Mouse (Mus musculus) heart, embryonic 10.5 days (tissue): ENCODE measurements around the gene Icam2. TPM values are rescaled to one million over a fixed set of nuclear protein-coding genes. Genes with fewer than 3 reads are reported as not detected.
A peak's percentile ranks its signal among the peaks of the same experiment; 100 is the strongest.

Experiments
- DNase-seq: peaks from one replicate; pipeline ENCODE4 v3.0.0-alpha.2; 2017; ENCODE audit warnings: low spot score
- H3K27ac ChIP-seq: fragments of 300-500 bp; sonication (generic); 2 replicates; pipeline ENCODE4 v1.5.1; 2016; ENCODE audit warnings: mild to moderate bottlenecking
- H3K27me3 ChIP-seq: fragments of 300-500 bp; sonication (generic); 2 replicates; pipeline ENCODE4 v1.6.1; 2016; ENCODE audit warnings: mild to moderate bottlenecking; ENCODE audit not compliant: poor library complexity, insufficient read depth, severe bottlenecking
- H3K36me3 ChIP-seq: fragments of 300-500 bp; sonication (generic); 2 replicates; pipeline ENCODE4 v1.6.1; 2016; ENCODE audit warnings: mild to moderate bottlenecking, moderate library complexity
- H3K4me1 ChIP-seq: fragments of 300-500 bp; sonication (generic); 2 replicates; pipeline ENCODE4 v1.6.1; 2016; ENCODE audit warnings: mild to moderate bottlenecking
- H3K4me3 ChIP-seq: fragments of 300-500 bp; sonication (generic); 2 replicates; pipeline ENCODE4 v1.5.1; 2016; ENCODE audit warnings: mild to moderate bottlenecking, moderate library complexity
- H3K9me3 ChIP-seq: fragments of 300-500 bp; sonication (generic); 2 replicates; pipeline ENCODE4 v1.6.1; 2016; ENCODE audit warnings: mild to moderate bottlenecking, moderate library complexity
- WGBS: fragments of 180-500 bp; shearing (Covaris S2); methylation state at CpG from one replicate; pipeline ENCODE4 v1.1.7; 2016; 5-methylcytosine and 5-hydroxymethylcytosine counted together
- polyA plus RNA-seq: library from polyadenylated mRNA; unstranded; fragments of >200 nt; fragmentation: Nextera tagmentation; extraction: Ambion mirVana; gene quantifications from 2 replicates; pipeline ENCODE4 v1.2.1, GENCODE M21; 2016

Icam2 gene
- polyA plus RNA-seq, 1 experiment from 2014 or later, result 58.8 TPM

GRCm38 (mm10) chr11:106332458-106332857, 55.4 kb downstream of the Icam2 start:
- no peaks in the 10 kb centered on the region for H3K36me3 ChIP-seq
- H3K9me3 ChIP-seq, result no peaks in the 10 kb centered on the region
- peak overlapping the region; percentile 71 for H3K27ac ChIP-seq
- no peak for DNase-seq
- no peaks in the 10 kb centered on the region for H3K27me3 ChIP-seq
- H3K4me1 ChIP-seq, result peaks cover 48% of the 10 kb centered on the region
- 46% methylated on average over 4 of the region's 4 CpGs for WGBS
- peak overlapping the region; percentile 12; the same call in 1 of the 2 replicates for H3K4me3 ChIP-seq

GRCm38 (mm10) chr11:106329682-106330081, 58.2 kb downstream of the Icam2 start:
- 53% methylated on average over 7 of the region's 7 CpGs for WGBS
- H3K4me1 ChIP-seq, result peaks cover 70% of the 10 kb centered on the region
- no peaks in the 10 kb centered on the region for H3K9me3 ChIP-seq
- no peaks in the 10 kb centered on the region for H3K36me3 ChIP-seq
- no peaks in the 10 kb centered on the region for H3K27me3 ChIP-seq
- peak overlapping the region; percentile 82 for H3K27ac ChIP-seq
- DNase-seq, result no peak
- no peak overlapping the region for H3K4me3 ChIP-seq

- 23% methylated on average over 6 of the region's 6 CpGs for WGBS
Observed at GRCm38 (mm10) chr11:106329128-106329527, 58.7 kb downstream of the Icam2 start.

GRCm38 (mm10) chr11:106328521-106328920, 59.4 kb downstream of the Icam2 start:
- Histone ChIP-seq H3K27me3 (no peaks in the 10 kb centered on the region), H3K4me1 (peaks cover 67% of the 10 kb centered on the region), H3K4me3 (0 out of 2 replicates have a peak overlapping the region, but pooled peaks have one; percentile 32), H3K9me3 (no peaks in the 10 kb centered on the region), H3K27ac (peak overlapping the region; percentile 82), H3K36me3 (no peaks in the 10 kb centered on the region)
- 25% methylated on average over 5 of the region's 5 CpGs for WGBS
- DNase-seq, result no peak

More at GRCm38 (mm10) chr11:106329128-106329527, 58.7 kb downstream of the Icam2 start:
- peak overlapping the region; percentile 32; the same call in 1 of the 2 replicates for H3K4me3 ChIP-seq
- peak overlapping the region; percentile 82 for H3K27ac ChIP-seq
- H3K27me3 ChIP-seq, result no peaks in the 10 kb centered on the region
- peaks cover 70% of the 10 kb centered on the region for H3K4me1 ChIP-seq
- DNase-seq, result no peak
- no peaks in the 10 kb centered on the region for H3K36me3 ChIP-seq
- no peaks in the 10 kb centered on the region for H3K9me3 ChIP-seq

Other genes starting within 250 kb of the Icam2 start
- not detected in 2 replicates for gene Gm10840, start 227.2 kb downstream of the Icam2 start, polyA plus RNA-seq
- gene Limd2, start 227.2 kb downstream of the Icam2 start, polyA plus RNA-seq, result 172 and 261 TPM in 2 replicates
- 26.4 and 27.4 TPM in 2 replicates for gene Strada, start 185.9 kb downstream of the Icam2 start, polyA plus RNA-seq
- 85.0 and 91.2 TPM in 2 replicates for gene Ccdc47, start 171.7 kb downstream of the Icam2 start, polyA plus RNA-seq
- gene Ddx42, start 171.1 kb downstream of the Icam2 start, polyA plus RNA-seq, result 63.7 and 70.3 TPM in 2 replicates
- 55.9 and 71.1 TPM in 2 replicates for gene Ftsj3, start 132.0 kb downstream of the Icam2 start, polyA plus RNA-seq
- gene Psmc5, start 131.9 kb downstream of the Icam2 start, polyA plus RNA-seq, result 330 and 386 TPM in 2 replicates
- 20.9 and 36.2 TPM in 2 replicates for gene Smarcd2, start 115.1 kb downstream of the Icam2 start, polyA plus RNA-seq
- 0.18 and 0.40 TPM in 2 replicates for gene Tcam1, start 111.4 kb downstream of the Icam2 start, polyA plus RNA-seq
- gene Gh, start 86.2 kb downstream of the Icam2 start, polyA plus RNA-seq, result not detected in 2 replicates
- gene Cd79b, start 73.3 kb downstream of the Icam2 start, polyA plus RNA-seq, result 0.39 and 0.87 TPM in 2 replicates
- gene Scn4a, start 34.8 kb downstream of the Icam2 start, polyA plus RNA-seq, result 0.20 and 0.44 TPM in 2 replicates
- 0.11 and 0.21 TPM in 2 replicates for gene Prr29, start 22.6 kb downstream of the Icam2 start, polyA plus RNA-seq
- 5.3 and 5.5 TPM in 2 replicates for gene Ern1, start 99.8 kb upstream of the Icam2 start, polyA plus RNA-seq
- gene Tex2, start 225.3 kb upstream of the Icam2 start, polyA plus RNA-seq, result 12.5 and 17.9 TPM in 2 replicates